Mouse (Mus musculus) forebrain, embryonic 14.5 days (tissue): ENCODE measurements at regions not wholly inside any gene's neighbourhood (a gene's known extent, or its start where the extent isn't known, plus 50 kb on each side); places are given as distances from the start of the nearest gene placed in this dataset.

Experiments
- ATAC-seq: fragments of 200-750 bp; cut with Nextera tagmentation; 2 replicates; pipeline ENCODE4 v1.8.0; 2017; ENCODE audit warnings: mild to moderate bottlenecking, moderate library complexity
- DNase-seq: peaks from one replicate; pipeline ENCODE4 v3.0.0-alpha.2; 2015; ENCODE audit warnings: low spot score
- H3K27ac ChIP-seq: fragments of 300-500 bp; sonication (generic); 2 replicates; pipeline ENCODE4 v1.5.1; 2014; ENCODE audit warnings: low read depth, mild to moderate bottlenecking, control low read depth, low read length, moderate library complexity
- H3K27me3 ChIP-seq: fragments of 300-500 bp; sonication (generic); replicated peaks from 2 replicates; pipeline ENCODE4 v1.6.1; 2014; ENCODE audit warnings: low read length, control low read depth, mixed read lengths; ENCODE audit not compliant: control insufficient read depth, insufficient read depth
- H3K36me3 ChIP-seq: fragments of 300-500 bp; sonication (generic); 2 replicates; pipeline ENCODE4 v1.6.1; 2014; ENCODE audit warnings: low read length, control low read depth; ENCODE audit not compliant: control insufficient read depth, insufficient read depth
- H3K4me1 ChIP-seq: fragments of 300-500 bp; sonication (generic); 2 replicates; pipeline ENCODE4 v1.6.1; 2014; ENCODE audit warnings: antibody characterized with exemption, low read length, control low read depth; ENCODE audit not compliant: control insufficient read depth, insufficient read depth
- H3K4me2 ChIP-seq: fragments of 300-500 bp; sonication (generic); 2 replicates; pipeline ENCODE4 v1.6.1; 2014; ENCODE audit warnings: mild to moderate bottlenecking, control low read depth, low read length
- H3K4me3 ChIP-seq: fragments of 300-500 bp; sonication (generic); 2 replicates; pipeline ENCODE4 v1.5.1; 2014; ENCODE audit warnings: low read depth, low read length, control low read depth
- H3K9ac ChIP-seq: fragments of 300-500 bp; sonication (generic); 2 replicates; pipeline ENCODE4 v1.6.1; 2014; ENCODE audit warnings: mild to moderate bottlenecking, low read length, control low read depth, moderate library complexity
- H3K9me3 ChIP-seq: fragments of 300-500 bp; sonication (generic); replicated peaks from 2 replicates; pipeline ENCODE4 v1.6.1; 2016; ENCODE audit warnings: low read length, control low read depth, mixed read lengths; ENCODE audit not compliant: control insufficient read depth
- WGBS: fragments of 180-500 bp; shearing (Covaris S2); extraction: QIAGEN DNeasy Blood & Tissue Kit; methylation state at CpG from one replicate; pipeline ENCODE4 v1.1.7; 2014; 5-methylcytosine and 5-hydroxymethylcytosine counted together

DNA sequence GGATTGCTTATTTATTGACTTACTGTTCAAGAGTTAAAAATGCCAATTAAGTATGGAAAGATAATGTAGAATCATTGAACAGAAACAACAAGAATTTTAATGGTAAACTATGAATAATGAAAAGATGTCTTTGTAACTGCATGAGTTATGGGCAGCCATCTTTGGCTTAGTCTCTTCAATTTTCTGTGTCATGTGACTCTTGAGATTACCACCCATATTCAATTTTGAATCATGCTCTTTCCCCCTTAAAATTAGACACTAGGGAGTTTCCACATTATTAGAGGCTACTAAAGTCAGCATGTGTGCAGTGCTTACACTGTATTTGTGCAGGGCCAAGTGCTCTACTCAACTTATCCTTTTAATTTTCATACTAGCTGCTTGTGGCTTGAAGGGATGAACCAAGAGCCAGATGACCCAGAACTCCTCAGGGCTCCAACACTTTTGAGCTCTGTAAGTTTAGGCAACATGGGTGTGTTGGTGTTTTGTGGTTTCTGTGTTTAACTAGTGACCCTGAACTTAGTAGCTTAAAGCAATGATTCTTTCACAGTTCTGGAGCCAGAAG, 854.0 kb upstream of the Lrrc6 start:
- DNase-seq, result no peak
- ATAC-seq, result no peak
- Histone ChIP-seq H3K4me2 (no peak overlapping the region), H3K27ac (no peak overlapping the region), H3K9ac (no peak overlapping the region), H3K36me3 (no peaks in the 10 kb centered on the region), H3K4me3 (no peak overlapping the region), H3K9me3 (no peaks in the 10 kb centered on the region), H3K27me3 (no peaks in the 10 kb centered on the region), H3K4me1 (no peaks in the 10 kb centered on the region)

GRCm38 (mm10) chr15:67349501-67349900, 848.8 kb upstream of the Lrrc6 start:
- no peak for ATAC-seq
- H3K4me2 ChIP-seq, result no peak overlapping the region

GRCm38 (mm10) chr15:67345179-67346148, 844.8 kb upstream of the Lrrc6 start:
- WGBS, result 90% methylated on average over 7 of the region's 7 CpGs
- no peak for DNase-seq
- Histone ChIP-seq H3K36me3 (no peaks in the 10 kb centered on the region), H3K9me3 (no peaks in the 10 kb centered on the region), H3K4me2 (no peak overlapping the region), H3K9ac (no peak overlapping the region), H3K4me3 (no peak overlapping the region), H3K4me1 (no peaks in the 10 kb centered on the region), H3K27me3 (no peaks in the 10 kb centered on the region), H3K27ac (no peak overlapping the region)
- ATAC-seq, result no peak

More at GRCm38 (mm10) chr15:67349501-67349900, 848.8 kb upstream of the Lrrc6 start:
- H3K27me3 ChIP-seq, result no peaks in the 10 kb centered on the region
- no peak for DNase-seq
- no peaks in the 10 kb centered on the region for H3K36me3 ChIP-seq
- H3K4me3 ChIP-seq, result no peak overlapping the region
- H3K27ac ChIP-seq, result no peak overlapping the region
- no peaks in the 10 kb centered on the region for H3K9me3 ChIP-seq
- no peak overlapping the region for H3K9ac ChIP-seq
- WGBS, result 80% methylated on average over 4 of the region's 4 CpGs
- no peaks in the 10 kb centered on the region for H3K4me1 ChIP-seq

DNA sequence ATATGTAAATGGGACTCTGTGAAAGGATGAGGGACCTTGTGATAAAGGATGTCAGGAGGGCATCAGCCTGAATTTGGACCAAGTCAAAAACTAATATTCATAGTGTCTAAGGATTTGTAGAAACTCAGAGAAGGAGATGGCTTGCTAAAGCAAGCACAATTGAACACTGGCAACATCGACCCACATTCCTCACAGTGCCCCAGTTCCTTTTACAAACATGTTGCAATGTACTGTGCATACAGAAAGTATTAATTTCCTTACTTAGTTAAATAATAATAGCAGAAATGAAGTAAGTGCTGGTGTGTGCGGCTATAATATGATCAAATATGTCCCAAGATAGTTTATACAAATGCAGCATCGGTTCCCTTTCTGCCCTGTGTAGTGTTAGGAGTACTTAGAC, 841.3 kb upstream of the Lrrc6 start:
- Histone ChIP-seq H3K27me3 (no peaks in the 10 kb centered on the region), H3K9me3 (no peaks in the 10 kb centered on the region), H3K4me3 (no peak overlapping the region), H3K36me3 (no peaks in the 10 kb centered on the region), H3K4me1 (no peaks in the 10 kb centered on the region), H3K4me2 (no peak overlapping the region), H3K9ac (no peak overlapping the region), H3K27ac (no peak overlapping the region)
- 88% methylated on average over 3 of the region's 3 CpGs for WGBS
- DNase-seq (no peak), ATAC-seq (no peak)

DNA sequence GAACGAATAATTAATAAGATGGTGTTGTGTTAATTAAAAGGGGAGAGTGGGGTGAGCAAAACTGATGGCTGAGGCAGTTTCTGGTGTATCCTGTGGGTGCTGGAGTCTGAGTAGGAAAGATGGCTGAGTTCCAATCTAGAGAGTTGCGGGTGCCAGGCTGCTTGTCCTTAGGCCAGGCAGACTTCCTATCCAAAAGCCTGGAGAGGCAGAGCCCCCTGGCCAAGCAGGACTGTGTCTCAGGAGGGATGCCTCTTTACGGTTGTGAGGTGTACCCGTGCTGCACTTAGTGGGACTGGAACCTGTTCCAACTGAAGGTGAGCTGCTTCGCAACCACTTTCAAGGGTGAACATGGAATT, 836.3 kb upstream of the Lrrc6 start:
- no peak overlapping the region for H3K4me3 ChIP-seq
- no peaks in the 10 kb centered on the region for H3K27me3 ChIP-seq
- ATAC-seq (no peak), DNase-seq (no peak)
- no peak overlapping the region for H3K9ac ChIP-seq
- no peak overlapping the region for H3K4me2 ChIP-seq
- no peaks in the 10 kb centered on the region for H3K4me1 ChIP-seq
- WGBS, result 80% methylated on average over 5 of the region's 5 CpGs
- no peaks in the 10 kb centered on the region for H3K9me3 ChIP-seq
- H3K36me3 ChIP-seq, result no peaks in the 10 kb centered on the region
- H3K27ac ChIP-seq, result no peak overlapping the region

GRCm38 (mm10) chr15:67336294-67337039, 835.8 kb upstream of the Lrrc6 start:
- no peak for ATAC-seq
- Histone ChIP-seq H3K9me3 (no peaks in the 10 kb centered on the region), H3K4me2 (no peak overlapping the region), H3K27ac (no peak overlapping the region), H3K9ac (no peak overlapping the region), H3K4me3 (no peak overlapping the region), H3K4me1 (no peaks in the 10 kb centered on the region), H3K36me3 (no peaks in the 10 kb centered on the region), H3K27me3 (no peaks in the 10 kb centered on the region)
- no peak for DNase-seq
- WGBS, result 62% methylated on average over 5 of the region's 5 CpGs

DNA sequence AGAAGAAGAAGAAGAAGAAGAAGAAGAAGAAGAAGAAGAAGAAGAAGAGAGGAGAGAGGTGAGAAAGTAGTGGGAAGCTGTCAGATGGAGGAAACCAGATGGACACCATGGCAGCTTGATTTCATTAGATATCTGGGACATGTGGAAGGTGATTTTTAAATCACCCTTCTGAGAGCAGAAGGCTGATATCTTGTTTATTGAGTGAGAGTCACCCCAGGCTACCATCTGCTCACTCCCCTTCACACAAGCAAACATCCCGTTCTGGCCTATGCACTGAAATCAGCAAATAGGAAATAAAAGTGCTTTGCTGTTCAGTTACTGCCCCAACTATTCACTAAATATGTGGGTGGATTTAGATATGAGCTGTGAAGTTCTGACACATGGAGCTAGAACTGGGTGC, 831.8 kb upstream of the Lrrc6 start:
- DNase-seq (no peak), ATAC-seq (no peak)
- Histone ChIP-seq H3K27me3 (no peaks in the 10 kb centered on the region), H3K9ac (no peak overlapping the region), H3K36me3 (no peaks in the 10 kb centered on the region), H3K4me1 (no peaks in the 10 kb centered on the region), H3K4me3 (no peak overlapping the region), H3K9me3 (no peaks in the 10 kb centered on the region), H3K27ac (no peak overlapping the region), H3K4me2 (no peak overlapping the region)
- WGBS, result 78% methylated on average over 1 of the region's 1 CpGs

GRCm38 (mm10) chr15:67320292-67320691, 819.6 kb upstream of the Lrrc6 start:
- H3K27ac ChIP-seq, result no peak overlapping the region
- H3K9ac ChIP-seq, result no peak overlapping the region
- no peaks in the 10 kb centered on the region for H3K27me3 ChIP-seq
- no peaks in the 10 kb centered on the region for H3K9me3 ChIP-seq
- H3K4me3 ChIP-seq, result no peak overlapping the region
- 76% methylated on average over 2 of the region's 2 CpGs for WGBS
- DNase-seq, result no peak
- H3K4me1 ChIP-seq, result no peaks in the 10 kb centered on the region
- no peak overlapping the region for H3K4me2 ChIP-seq
- H3K36me3 ChIP-seq, result no peaks in the 10 kb centered on the region
- no peak for ATAC-seq

DNA sequence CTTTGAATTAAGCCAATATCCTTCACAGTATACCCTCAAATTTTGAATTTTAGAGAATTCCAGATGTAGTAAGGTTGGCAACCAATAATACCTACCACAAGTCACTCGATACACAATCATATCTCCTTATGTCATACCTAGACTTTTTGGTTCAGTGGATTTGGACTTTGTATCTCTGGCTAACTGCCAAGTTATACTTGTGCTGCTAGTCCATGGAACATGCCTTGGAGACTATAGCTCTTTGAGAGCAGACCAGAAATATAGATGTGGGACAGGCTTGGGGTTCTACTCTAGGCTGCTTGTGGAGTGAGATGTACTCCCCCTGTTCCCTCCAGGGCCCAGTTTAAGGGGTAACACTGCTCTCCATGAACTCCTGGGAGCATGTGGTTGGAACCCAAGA, 814.5 kb upstream of the Lrrc6 start:
- no peak overlapping the region for H3K9ac ChIP-seq
- H3K9me3 ChIP-seq, result no peaks in the 10 kb centered on the region

More for the DNA sequence above, 814.5 kb upstream of the Lrrc6 start:
- no peak overlapping the region for H3K4me3 ChIP-seq
- WGBS, result 90% methylated on average over 1 of the region's 1 CpGs
- H3K36me3 ChIP-seq, result no peaks in the 10 kb centered on the region
- no peak overlapping the region for H3K4me2 ChIP-seq
- DNase-seq (no peak), ATAC-seq (no peak)
- no peaks in the 10 kb centered on the region for H3K4me1 ChIP-seq
- no peaks in the 10 kb centered on the region for H3K27me3 ChIP-seq
- no peak overlapping the region for H3K27ac ChIP-seq
